Mouse (Mus musculus) C2C12 (cell line): Measurements from ENCODE around the gene Anapc15-ps. TPM values are rescaled to one million over a fixed set of nuclear protein-coding genes. Genes with fewer than 3 reads are reported as not detected.

ENCODE experiments used
- H3K27me3 ChIP-seq: one replicate; pipeline ENCODE4 v1.6.1; 2011; ENCODE audit not compliant: control insufficient read depth, insufficient read depth, insufficient read length
- H3K36me3 ChIP-seq: one replicate; pipeline ENCODE4 v1.6.1; 2011; ENCODE audit not compliant: control insufficient read depth, insufficient read depth
- H3K4me3 ChIP-seq: one replicate; pipeline ENCODE4 v1.5.1; 2011; ENCODE audit warnings: mild to moderate bottlenecking, control low read depth; ENCODE audit not compliant: poor library complexity, insufficient read depth, severe bottlenecking
- H3K79me2 ChIP-seq: one replicate; pipeline ENCODE4 v1.6.1; 2011; ENCODE audit not compliant: control insufficient read depth, insufficient read depth
- H3K79me3 ChIP-seq: one replicate; pipeline ENCODE4 v1.6.1; 2011; ENCODE audit warnings: low read depth, control low read depth
- H3ac ChIP-seq: one replicate; pipeline ENCODE3; 2011; ENCODE audit warnings: low read depth; ENCODE audit not compliant: control insufficient read depth, insufficient read length
- CEBPB ChIP-seq: IDR thresholded peaks from one replicate; pipeline ENCODE4 v1.6.1; 2011; ENCODE audit warnings: low read depth, mild to moderate bottlenecking, control low read depth, moderate library complexity
- CTCF ChIP-seq: IDR thresholded peaks from one replicate; pipeline ENCODE4 v1.5.1; 2011; ENCODE audit not compliant: control insufficient read depth, insufficient read depth, insufficient read length
- FOSL1 ChIP-seq: IDR thresholded peaks from one replicate; pipeline ENCODE4 v1.8.0; 2011; ENCODE audit warnings: mild to moderate bottlenecking, low read length; ENCODE audit not compliant: poor library complexity, insufficient read depth, severe bottlenecking
- MAX ChIP-seq: IDR thresholded peaks from one replicate; pipeline ENCODE4 v1.6.1; 2011; ENCODE audit warnings: mild to moderate bottlenecking, control low read depth
- MYOD1 ChIP-seq: IDR thresholded peaks from one replicate; pipeline ENCODE4 v1.6.1; 2011; ENCODE audit warnings: low read depth; ENCODE audit not compliant: control insufficient read depth, insufficient read length
- MYOG ChIP-seq: IDR thresholded peaks from one replicate; pipeline ENCODE4 v1.6.1; 2011; ENCODE audit not compliant: control insufficient read depth, insufficient read length; ENCODE audit errors: extremely low read depth
- USF1 ChIP-seq: IDR thresholded peaks from one replicate; pipeline ENCODE4 v1.6.1; 2011; ENCODE audit warnings: low read depth, mild to moderate bottlenecking, control low read depth, moderate library complexity
- polyA plus RNA-seq: library from polyadenylated mRNA; unstranded; fragments of >200 nt; fragmentation: generic; extraction: Trizol; gene quantifications from one replicate; pipeline ENCODE4 v1.2.1, GENCODE M21; 2012; ENCODE audit warnings: missing spikeins

Anapc15-ps gene
- polyA plus RNA-seq, 1 experiment: 0.16 TPM

DNA sequence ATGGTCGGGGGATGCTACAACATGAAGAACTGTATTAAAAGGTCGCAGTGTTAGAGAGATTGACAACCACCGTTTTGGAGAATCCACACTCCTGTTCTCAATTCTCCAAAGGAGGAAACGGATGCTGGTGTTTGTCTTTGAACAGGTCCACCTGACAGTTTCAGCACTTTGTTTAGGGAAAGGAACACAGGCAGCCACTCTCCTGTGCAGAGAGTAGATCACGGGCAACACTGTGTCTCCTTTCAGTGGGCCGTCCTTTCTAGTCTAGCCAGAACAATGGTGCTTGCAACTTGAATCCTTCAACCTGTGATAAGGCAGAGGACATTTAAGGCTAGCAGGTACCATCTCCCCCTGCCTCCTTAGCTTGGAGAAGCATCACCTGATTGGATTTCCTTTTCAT is 12.9 kb downstream of the Anapc15-ps start:
- no peak overlapping the region for H3ac ChIP-seq
- no peaks in the 10 kb centered on the region for H3K27me3 ChIP-seq
- H3K79me3 ChIP-seq: no peaks in the 10 kb centered on the region
- H3K79me2 ChIP-seq: no peaks in the 10 kb centered on the region
- no peaks in the 10 kb centered on the region for H3K36me3 ChIP-seq
- TF ChIP-seq MYOD1 (no peak), MYOG (no peak), CEBPB (no peak), CTCF (no peak), MAX (no peak), USF1 (no peak), FOSL1 (no peak)
- no peak overlapping the region for H3K4me3 ChIP-seq

DNA sequence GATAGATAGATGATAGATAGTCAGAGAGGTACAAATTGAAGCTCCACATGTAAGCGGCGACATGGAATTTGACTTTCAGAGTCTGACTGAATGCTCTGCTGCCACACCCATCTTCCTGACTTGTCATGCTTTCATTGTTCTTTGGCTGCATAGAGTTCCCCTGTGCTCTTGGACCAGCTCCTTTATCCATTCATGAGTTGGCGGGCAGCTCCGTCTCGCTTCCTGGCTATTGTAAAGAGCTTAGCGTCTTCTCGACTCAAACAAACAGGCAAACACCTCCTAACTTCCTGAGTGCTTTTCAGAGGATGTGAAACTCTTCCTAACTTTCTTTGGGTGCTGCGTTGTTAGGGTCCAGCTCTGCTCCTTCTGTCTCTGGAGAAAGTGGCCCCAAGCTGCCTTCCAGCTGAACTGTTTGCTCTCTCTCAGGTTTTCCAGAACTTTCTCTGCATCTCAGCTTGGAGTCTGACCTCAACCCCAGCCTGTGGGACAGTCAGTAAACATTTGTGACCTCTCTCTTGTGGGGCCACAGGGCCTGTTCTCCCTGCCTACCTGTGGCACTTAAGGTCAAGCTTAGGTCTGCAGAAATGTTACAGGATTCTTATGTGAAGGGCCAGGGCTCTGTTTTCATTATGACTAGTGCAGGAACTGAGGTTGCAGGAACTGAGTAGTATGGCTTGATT is 13.6 kb downstream of the Anapc15-ps start:
- TF ChIP-seq CEBPB (no peak), MYOD1 (no peak), FOSL1 (no peak), MAX (no peak), USF1 (no peak), MYOG (no peak), CTCF (no peak)
- no peaks in the 10 kb centered on the region for H3K36me3 ChIP-seq
- no peaks in the 10 kb centered on the region for H3K79me2 ChIP-seq
- no peak overlapping the region for H3ac ChIP-seq
- no peak overlapping the region for H3K4me3 ChIP-seq
- H3K79me3 ChIP-seq: no peaks in the 10 kb centered on the region
- H3K27me3 ChIP-seq: no peaks in the 10 kb centered on the region

DNA sequence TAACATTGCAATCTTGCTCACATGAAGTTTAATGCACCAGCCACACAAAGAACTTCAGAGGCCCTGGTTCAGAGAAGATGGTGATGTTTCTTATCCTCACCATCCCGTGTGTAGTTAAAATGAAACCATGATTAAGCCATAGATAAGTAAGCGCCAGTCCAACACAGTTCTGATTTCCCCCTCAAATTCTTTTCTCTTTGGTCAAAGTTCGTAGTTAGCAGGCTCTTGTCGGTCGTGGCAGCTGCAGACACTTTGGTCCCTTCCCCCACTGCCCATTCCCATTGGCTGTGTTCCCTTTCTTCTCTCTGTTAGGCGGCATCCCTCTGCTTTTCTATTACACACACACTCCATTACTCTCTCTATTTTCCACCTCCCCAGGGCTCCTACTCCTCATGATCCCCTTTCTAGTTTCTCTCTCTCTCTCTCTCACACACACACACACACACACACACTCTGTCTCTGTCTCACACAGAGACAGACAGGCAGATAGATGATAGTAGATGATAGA is 14.4 kb downstream of the Anapc15-ps start:
- Histone ChIP-seq H3K79me2 (no peaks in the 10 kb centered on the region), H3K79me3 (no peaks in the 10 kb centered on the region), H3K27me3 (no peaks in the 10 kb centered on the region), H3ac (no peak overlapping the region), H3K36me3 (no peaks in the 10 kb centered on the region), H3K4me3 (no peak overlapping the region)
- no peak for TF ChIP-seq MYOG
- TF ChIP-seq USF1: no peak
- TF ChIP-seq FOSL1: no peak
- TF ChIP-seq MYOD1: no peak
- TF ChIP-seq CEBPB: no peak
- no peak for TF ChIP-seq MAX
- TF ChIP-seq CTCF: no peak

DNA sequence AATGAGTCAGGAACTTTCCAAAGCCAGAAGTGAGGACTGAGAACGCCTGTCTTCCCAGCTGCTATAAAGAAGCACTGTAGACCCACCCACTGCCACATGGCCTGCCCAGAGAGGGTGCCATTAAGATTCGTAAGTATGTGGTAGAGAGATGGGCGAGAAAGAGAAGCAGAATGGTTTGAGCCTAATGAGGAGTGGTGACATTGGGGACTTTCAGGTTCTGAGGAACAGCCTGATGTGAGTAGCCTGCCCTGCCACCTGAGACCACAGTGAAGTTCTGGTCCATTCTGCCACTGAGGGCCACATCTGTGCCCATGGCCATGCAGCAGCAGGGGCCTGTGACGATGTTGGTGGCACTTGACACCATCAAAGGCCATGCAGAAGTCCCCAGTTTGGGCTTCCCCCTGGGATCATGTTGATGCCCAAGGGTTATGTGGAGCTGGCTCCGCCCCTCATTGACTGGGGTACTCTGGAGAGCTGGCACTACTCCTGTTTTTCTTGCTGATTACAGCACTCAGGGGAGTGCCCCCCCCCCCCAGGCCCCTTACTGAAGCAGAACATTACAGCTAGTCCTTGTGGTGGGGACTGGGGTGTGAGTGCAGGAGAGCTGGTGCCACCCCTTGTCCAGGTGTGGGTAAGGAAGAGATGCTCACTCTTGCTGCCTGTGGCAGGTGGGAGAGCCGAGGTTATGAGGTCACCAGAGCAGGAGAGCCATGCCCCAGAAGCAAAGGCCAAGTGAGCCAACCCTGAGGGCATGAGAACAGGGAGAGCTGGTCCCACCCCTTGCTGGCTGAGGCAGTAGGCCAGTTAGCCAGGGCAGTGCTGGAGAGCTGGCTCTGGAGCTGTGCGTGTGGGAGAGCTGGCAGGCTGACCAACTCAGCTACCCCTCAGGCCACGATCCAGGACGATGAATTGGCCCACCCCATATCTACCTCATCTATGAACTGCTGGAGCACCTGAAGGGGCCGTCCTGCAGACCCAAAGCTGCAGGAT is 16.7 kb downstream of the Anapc15-ps start:
- Histone ChIP-seq H3K79me3 (no peaks in the 10 kb centered on the region), H3ac (no peak overlapping the region), H3K79me2 (no peaks in the 10 kb centered on the region)

DNA sequence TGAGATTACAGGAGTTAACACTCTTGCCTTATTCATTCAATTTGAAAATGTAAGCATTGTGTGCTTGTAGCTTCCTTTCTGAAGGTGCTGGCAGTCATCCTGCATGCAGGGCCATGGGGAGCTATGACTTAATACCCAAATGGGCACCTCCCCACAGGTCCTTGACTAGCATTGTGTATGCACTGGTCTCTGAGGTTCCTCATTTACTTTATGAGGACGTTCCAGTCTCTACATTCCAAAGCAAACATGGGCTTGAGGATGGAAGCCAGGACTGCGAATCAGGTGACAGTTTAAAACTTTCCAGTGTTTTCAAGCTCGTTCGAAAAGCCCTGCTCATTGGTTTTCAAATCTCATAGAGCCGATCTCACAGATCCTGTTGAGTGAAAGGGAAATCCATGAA is 21.1 kb downstream of the Anapc15-ps start:
- Histone ChIP-seq H3K79me2 (no peaks in the 10 kb centered on the region), H3K79me3 (no peaks in the 10 kb centered on the region), H3K36me3 (no peaks in the 10 kb centered on the region), H3K4me3 (no peak overlapping the region), H3ac (no peak overlapping the region), H3K27me3 (no peaks in the 10 kb centered on the region)
- TF ChIP-seq CTCF (no peak), USF1 (no peak), MAX (no peak), CEBPB (no peak), FOSL1 (no peak), MYOD1 (no peak), MYOG (no peak)

More for the DNA sequence above, 16.7 kb downstream of the Anapc15-ps start:
- TF ChIP-seq MYOG (no peak), FOSL1 (no peak), MYOD1 (no peak), CTCF (no peak), CEBPB (no peak), MAX (no peak), USF1 (no peak)
- Histone ChIP-seq H3K27me3 (no peaks in the 10 kb centered on the region), H3K36me3 (no peaks in the 10 kb centered on the region), H3K4me3 (no peak overlapping the region)
